Mouse (Mus musculus) heart, adult 10 weeks (tissue): ENCODE results near the gene H2al1d. TPM values are rescaled to one million over a fixed set of nuclear protein-coding genes. Genes with fewer than 3 reads are reported as not detected.

ENCODE experiments used
- polyA plus RNA-seq: library from polyadenylated mRNA; stranded (reverse); fragments of 350-450 nt; fragmentation: Illumina TruSeq; extraction: RNeasy Lipid Tissue Mini Kit (QIAGEN cat#74804); gene quantifications from one replicate; pipeline ENCODE4 v1.2.3, GENCODE M21; 2014; ENCODE audit warnings: low read depth, low replicate concordance

Gene H2al1d
- polyA plus RNA-seq, result not detected

DNA sequence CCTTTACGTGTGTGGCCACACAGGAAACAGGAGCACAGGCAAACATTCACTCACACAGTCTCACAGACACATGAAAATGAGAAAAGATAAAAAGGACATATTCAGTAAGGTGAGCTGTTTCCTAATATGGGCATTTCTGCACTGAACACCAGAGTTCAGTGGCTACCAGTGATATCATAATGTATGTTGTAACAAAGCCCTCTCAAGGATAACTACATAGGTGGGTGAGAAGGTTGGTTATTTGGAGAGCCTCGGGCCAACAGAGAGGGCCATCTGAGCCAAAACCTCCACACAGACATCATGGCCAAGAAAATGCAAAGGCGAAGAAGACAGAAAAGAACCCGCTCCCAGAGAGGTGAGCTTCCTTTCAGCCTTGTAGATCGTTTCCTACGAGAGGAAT lies at the start of gene H2al1d:
TSS of gene H2al1d (plus strand) at position 301 of the 400 bp plus-strand sequence.

GRCm38 (mm10) chrX:11298957-11299356 lies 9.7 kb upstream of the H2al1d start, which contains the start of gene H2al1a:
H2al1a (plus strand) TSS chrX:11299257.

DNA sequence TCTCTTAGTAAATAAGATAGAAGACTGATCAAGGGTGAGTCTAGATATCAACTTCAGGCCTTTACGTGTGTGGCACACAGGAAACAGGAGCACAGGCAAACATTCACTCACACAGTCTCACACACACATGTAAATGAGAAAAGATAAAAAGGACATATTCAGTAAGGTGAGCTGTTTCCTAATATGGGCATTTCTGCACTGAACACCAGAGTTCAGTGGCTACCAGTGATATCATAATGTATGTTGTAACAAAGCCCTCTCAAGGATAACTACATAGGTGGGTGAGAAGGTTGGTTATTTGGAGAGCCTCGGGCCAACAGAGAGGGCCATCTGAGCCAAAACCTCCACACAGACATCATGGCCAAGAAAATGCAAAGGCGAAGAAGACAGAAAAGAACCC lies 6.5 kb upstream of the H2al1d start, which contains the start of gene H2al1b:
TSS of gene H2al1b (plus strand) at position 301 of the 400 bp plus-strand sequence.

DNA sequence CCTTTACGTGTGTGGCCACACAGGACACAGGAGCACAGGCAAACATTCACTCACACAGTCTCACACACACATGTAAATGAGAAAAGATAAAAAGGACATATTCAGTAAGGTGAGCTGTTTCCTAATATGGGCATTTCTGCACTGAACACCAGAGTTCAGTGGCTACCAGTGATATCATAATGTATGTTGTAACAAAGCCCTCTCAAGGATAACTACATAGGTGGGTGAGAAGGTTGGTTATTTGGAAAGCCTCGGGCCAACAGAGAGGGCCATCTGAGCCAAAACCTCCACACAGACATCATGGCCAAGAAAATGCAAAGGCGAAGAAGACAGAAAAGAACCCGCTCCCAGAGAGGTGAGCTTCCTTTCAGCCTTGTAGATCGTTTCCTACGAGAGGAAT lies 3.3 kb upstream of the H2al1d start, which contains the start of gene H2al1c:
TSS of gene H2al1c (plus strand) at position 301 of the 400 bp plus-strand sequence.

DNA sequence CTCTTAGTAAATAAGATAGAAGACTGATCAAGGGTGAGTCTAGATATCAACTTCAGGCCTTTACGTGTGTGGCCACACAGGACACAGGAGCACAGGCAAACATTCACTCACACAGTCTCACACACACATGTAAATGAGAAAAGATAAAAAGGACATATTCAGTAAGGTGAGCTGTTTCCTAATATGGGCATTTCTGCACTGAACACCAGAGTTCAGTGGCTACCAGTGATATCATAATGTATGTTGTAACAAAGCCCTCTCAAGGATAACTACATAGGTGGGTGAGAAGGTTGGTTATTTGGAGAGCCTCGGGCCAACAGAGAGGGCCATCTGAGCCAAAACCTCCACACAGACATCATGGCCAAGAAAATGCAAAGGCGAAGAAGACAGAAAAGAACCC lies 3.0 kb downstream of the H2al1d start, which contains the start of gene H2al1e:
TSS of gene H2al1e (plus strand) at position 301 of the 400 bp plus-strand sequence.

GRCm38 (mm10) chrX:11314858-11315257 lies 6.2 kb downstream of the H2al1d start, which contains the start of gene H2al1f:
H2al1f (plus strand) TSS chrX:11315158.

GRCm38 (mm10) chrX:11317956-11318355 lies 9.3 kb downstream of the H2al1d start, which contains the start of gene H2al1g:
H2al1g (plus strand) TSS chrX:11318256.

DNA sequence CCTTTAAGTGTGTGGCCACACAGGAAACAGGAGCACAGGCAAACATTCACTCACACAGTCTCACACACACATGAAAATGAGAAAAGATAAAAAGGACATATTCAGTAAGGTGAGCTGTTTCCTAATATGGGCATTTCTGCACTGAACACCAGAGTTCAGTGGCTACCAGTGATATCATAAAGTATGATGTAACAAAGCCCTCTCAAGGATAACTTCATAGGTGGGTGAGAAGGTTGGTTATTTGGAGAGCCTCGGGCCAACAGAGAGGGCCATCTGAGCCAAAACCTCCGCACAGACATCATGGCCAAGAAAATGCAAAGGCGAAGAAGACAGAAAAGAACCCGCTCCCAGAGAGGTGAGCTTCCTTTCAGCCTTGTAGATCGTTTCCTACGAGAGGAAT lies 12.6 kb downstream of the H2al1d start, which contains the start of gene H2al1h:
TSS of gene H2al1h (plus strand) at position 301 of the 400 bp plus-strand sequence.

GRCm38 (mm10) chrX:11324359-11324758 lies 15.7 kb downstream of the H2al1d start, which contains the start of gene H2al1i:
H2al1i (plus strand) TSS chrX:11324659.

DNA sequence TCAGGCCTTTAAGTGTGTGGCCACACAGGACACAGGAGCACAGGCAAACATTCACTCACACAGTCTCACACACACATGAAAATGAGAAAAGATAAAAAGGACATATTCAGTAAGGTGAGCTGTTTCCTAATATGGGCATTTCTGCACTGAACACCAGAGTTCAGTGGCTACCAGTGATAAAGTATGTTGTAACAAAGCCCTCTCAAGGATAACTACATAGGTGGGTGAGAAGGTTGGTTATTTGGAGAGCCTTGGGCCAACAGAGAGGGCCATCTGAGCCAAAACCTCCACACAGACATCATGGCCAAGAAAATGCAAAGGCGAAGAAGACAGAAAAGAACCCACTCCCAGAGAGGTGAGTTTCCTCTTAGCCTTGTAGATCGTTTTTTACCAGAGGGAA lies 18.9 kb downstream of the H2al1d start, which contains the start of gene H2al1j:
TSS of gene H2al1j (plus strand) at position 301 of the 400 bp plus-strand sequence.

Other genes with a start within 250 kb of the H2al1d start
- gene H2al1a, start 9.6 kb upstream of the H2al1d start, polyA plus RNA-seq, result not detected
- gene H2al1b, start 6.4 kb upstream of the H2al1d start, polyA plus RNA-seq, result not detected
- not detected for gene H2al1c, start 3.2 kb upstream of the H2al1d start, polyA plus RNA-seq
- gene H2al1e, start 3.1 kb downstream of the H2al1d start, polyA plus RNA-seq, result not detected
- gene H2al1f, start 6.3 kb downstream of the H2al1d start, polyA plus RNA-seq, result not detected
- gene H2al1g, start 9.4 kb downstream of the H2al1d start, polyA plus RNA-seq, result not detected
- not detected for gene H2al1h, start 12.7 kb downstream of the H2al1d start, polyA plus RNA-seq
- not detected for gene H2al1i, start 15.8 kb downstream of the H2al1d start, polyA plus RNA-seq
- not detected for gene H2al1j, start 19.0 kb downstream of the H2al1d start, polyA plus RNA-seq